Mouse (Mus musculus) spleen, adult 2 months (tissue): ENCODE results near the gene Diexf. TPM values are rescaled to one million over a fixed set of nuclear protein-coding genes. Genes with fewer than 3 reads are reported as not detected.

Experiments
- DNase-seq, 2 experiments: peaks; one replicate each; pipeline versions ENCODE4 v3.0.0 to v3.0.0-alpha.2; 2012 to 2021; ENCODE audit warnings: low spot score in 2 of 2, low read depth in 1 of 2
- H3K27ac ChIP-seq: fragments of 200-500 bp; 2 replicates; pipeline ENCODE4 v1.5.1; 2012; ENCODE audit warnings: low read length, inconsistent platforms; ENCODE audit not compliant: insufficient read depth
- H3K27me3 ChIP-seq: fragments of 200-500 bp; 2 replicates; pipeline ENCODE4 v1.6.1; 2012; ENCODE audit warnings: mild to moderate bottlenecking, moderate library complexity, low read length, inconsistent platforms; ENCODE audit not compliant: control insufficient read depth, insufficient read depth
- H3K36me3 ChIP-seq: fragments of 200-500 bp; 2 replicates; pipeline ENCODE4 v1.6.1; 2012; ENCODE audit warnings: mild to moderate bottlenecking, low read length, inconsistent platforms; ENCODE audit not compliant: control insufficient read depth, insufficient read depth
- H3K4me1 ChIP-seq: fragments of 200-500 bp; 2 replicates; pipeline ENCODE4 v1.6.1; 2011; ENCODE audit warnings: inconsistent platforms; ENCODE audit not compliant: control insufficient read depth, insufficient read depth, insufficient read length
- H3K4me3 ChIP-seq: fragments of 200-500 bp; 2 replicates; pipeline ENCODE4 v1.5.1; 2011; ENCODE audit warnings: mild to moderate bottlenecking, inconsistent platforms; ENCODE audit not compliant: insufficient read depth, insufficient read length; ENCODE audit errors: extremely low read depth
- CTCF ChIP-seq: fragments of 200-500 bp; IDR thresholded peaks from 2 replicates; pipeline ENCODE4 v1.5.1; 2011; ENCODE audit warnings: mild to moderate bottlenecking, inconsistent platforms; ENCODE audit not compliant: insufficient read depth, insufficient read length, insufficient replicate concordance; ENCODE audit errors: extremely low read depth
- POLR2A ChIP-seq: fragments of 200-500 bp; IDR thresholded peaks from 2 replicates; pipeline ENCODE4 v1.6.1; 2011; ENCODE audit warnings: low read depth, low read length, inconsistent platforms
- WGBS: fragments of 180-500 bp; shearing (Covaris S2); methylation state at CpG from one replicate; pipeline ENCODE4 v1.1.7; 2018; 5-methylcytosine and 5-hydroxymethylcytosine counted together
- polyA plus RNA-seq: library from polyadenylated mRNA; depleted of rRNA; stranded (reverse); fragments of >200 nt; gene quantifications from 2 replicates; pipeline ENCODE4 v1.2.3, GENCODE M21; 2012

Gene Diexf
- polyA plus RNA-seq, 1 experiment = 17.1 TPM

GRCm38 (mm10) chr1:193167746-193168145 lies 37.7 kb upstream of the Diexf start, which contains the start of gene A130010J15Rik:
A130010J15Rik (plus strand) TSS chr1:193168046.
- no peaks in the 10 kb centered on the region for H3K36me3 ChIP-seq
- no peak within 1 kb of the TSS for H3K4me3 ChIP-seq
- no peak within 1 kb of the TSS for H3K27ac ChIP-seq
- TF ChIP-seq POLR2A = no peak
- TF ChIP-seq CTCF = no peak
- no peak for DNase-seq
- WGBS = 88% methylated on average over 3 of the region's 3 CpGs
- peaks cover 9% of the 10 kb centered on the region for H3K4me1 ChIP-seq
- H3K27me3 ChIP-seq = no peaks in the 10 kb centered on the region

- WGBS = 20% methylated on average over 18 of the region's 18 CpGs
- peak in 1 of 2 experiments; percentile 62 for DNase-seq
- TF ChIP-seq CTCF = no peak
- TF ChIP-seq POLR2A = no peak
- Histone ChIP-seq H3K27ac (peak overlapping the region; percentile 34; the same call in 1 of the 2 replicates), H3K4me1 (peaks cover 8% of the 10 kb centered on the region; the same call in 1 of the 2 replicates), H3K36me3 (no peaks in the 10 kb centered on the region), H3K27me3 (no peaks in the 10 kb centered on the region), H3K4me3 (no peak overlapping the region)
Observed at GRCm38 (mm10) chr1:193160317-193161032, 30.4 kb upstream of the Diexf start.

- peak in 1 of 2 experiments; percentile 19 for DNase-seq
- Histone ChIP-seq H3K27ac (peak overlapping the region; percentile 46; the same call in 1 of the 2 replicates), H3K27me3 (no peaks in the 10 kb centered on the region), H3K4me1 (peaks cover 8% of the 10 kb centered on the region; the same call in 1 of the 2 replicates), H3K36me3 (no peaks in the 10 kb centered on the region), H3K4me3 (no peak overlapping the region)
- TF ChIP-seq CTCF = no peak
- TF ChIP-seq POLR2A = no peak
- WGBS = 9% methylated on average over 1 of the region's 1 CpGs
Observed at GRCm38 (mm10) chr1:193159613-193160012, 29.5 kb upstream of the Diexf start.

GRCm38 (mm10) chr1:193159163-193159562 lies 29.1 kb upstream of the Diexf start:
- no peak for DNase-seq
- H3K36me3 ChIP-seq = no peaks in the 10 kb centered on the region
- no peak overlapping the region for H3K4me3 ChIP-seq
- no peak for TF ChIP-seq POLR2A
- no peak for TF ChIP-seq CTCF
- WGBS = 48% methylated on average over 3 of the region's 3 CpGs
- H3K27me3 ChIP-seq = no peaks in the 10 kb centered on the region
- peak overlapping the region; percentile 13; the same call in 1 of the 2 replicates for H3K27ac ChIP-seq
- peaks cover 8% of the 10 kb centered on the region; the same call in 1 of the 2 replicates for H3K4me1 ChIP-seq

- no peak overlapping the region for H3K27ac ChIP-seq
- TF ChIP-seq CTCF (no peak), POLR2A (no peak)
- H3K36me3 ChIP-seq = no peaks in the 10 kb centered on the region
- no peaks in the 10 kb centered on the region; the same call in 1 of the 2 replicates for H3K27me3 ChIP-seq
- WGBS = 89% methylated on average over 8 of the region's 8 CpGs
- no peak overlapping the region for H3K4me3 ChIP-seq
- no peak for DNase-seq
- peaks cover 8% of the 10 kb centered on the region for H3K4me1 ChIP-seq
Observed at GRCm38 (mm10) chr1:193157111-193157492, 27.0 kb upstream of the Diexf start.

GRCm38 (mm10) chr1:193156316-193157110 lies 26.4 kb upstream of the Diexf start:
- Histone ChIP-seq H3K4me3 (no peak overlapping the region), H3K36me3 (no peaks in the 10 kb centered on the region), H3K27ac (no peak overlapping the region), H3K27me3 (no peaks in the 10 kb centered on the region; the same call in 1 of the 2 replicates), H3K4me1 (peaks cover 8% of the 10 kb centered on the region)
- WGBS = 68% methylated on average over 15 of the region's 15 CpGs
- no peak for DNase-seq
- no peak for TF ChIP-seq POLR2A
- no peak for TF ChIP-seq CTCF

GRCm38 (mm10) chr1:193153561-193153960 lies 23.5 kb upstream of the Diexf start:
- H3K27ac ChIP-seq = no peak overlapping the region
- TF ChIP-seq POLR2A (no peak), CTCF (no peak)
- H3K4me3 ChIP-seq = no peak overlapping the region
- no peaks in the 10 kb centered on the region; the same call in 1 of the 2 replicates for H3K4me1 ChIP-seq
- H3K36me3 ChIP-seq = no peaks in the 10 kb centered on the region
- WGBS = 78% methylated on average over 16 of the region's 16 CpGs
- DNase-seq = no peak
- no peaks in the 10 kb centered on the region; the same call in 1 of the 2 replicates for H3K27me3 ChIP-seq
